Mouse (Mus musculus) kidney, postnatal 14 days (tissue): ENCODE data around the gene Rnf207.

ENCODE experiments used
- DNase-seq: peaks from one replicate; pipeline ENCODE4 v3.0.0; 2022; ENCODE audit warnings: mixed read lengths

The Rnf207 gene

GRCm38 (mm10) chr4:152326543-152326942 is 7.8 kb upstream of the Rnf207 start:
- DNase-seq, result no peak

- peak; percentile 96 for DNase-seq
Observed at GRCm38 (mm10) chr4:152325574-152326411, 7.0 kb upstream of the Rnf207 start, which contains the start of gene Rpl22. Gene Rpl22 (plus strand): TSS chr4:152325742.

GRCm38 (mm10) chr4:152324641-152325562 is 6.1 kb upstream of the Rnf207 start:
- no peak for DNase-seq

DNA sequence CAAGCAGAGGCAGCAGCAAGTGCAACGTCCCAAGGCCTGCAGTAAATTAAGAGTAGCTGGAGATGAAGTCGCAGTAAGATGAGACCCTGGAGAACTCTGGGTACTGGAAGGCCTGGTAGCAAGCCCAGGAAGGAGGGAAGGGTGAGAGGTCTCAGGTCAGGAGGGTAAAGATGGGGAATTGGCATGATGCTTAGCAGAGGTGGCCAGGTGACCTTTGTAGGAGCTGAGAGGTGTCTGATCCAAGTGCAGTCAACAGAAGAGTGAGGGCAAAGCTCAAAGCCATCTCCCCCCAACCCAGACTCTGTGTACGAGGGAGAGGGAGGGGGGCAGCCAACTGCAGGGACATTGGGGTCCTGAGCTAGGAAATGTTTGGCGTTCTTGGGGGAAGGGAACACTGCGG is 2.7 kb upstream of the Rnf207 start:
- DNase-seq, result no peak

DNA sequence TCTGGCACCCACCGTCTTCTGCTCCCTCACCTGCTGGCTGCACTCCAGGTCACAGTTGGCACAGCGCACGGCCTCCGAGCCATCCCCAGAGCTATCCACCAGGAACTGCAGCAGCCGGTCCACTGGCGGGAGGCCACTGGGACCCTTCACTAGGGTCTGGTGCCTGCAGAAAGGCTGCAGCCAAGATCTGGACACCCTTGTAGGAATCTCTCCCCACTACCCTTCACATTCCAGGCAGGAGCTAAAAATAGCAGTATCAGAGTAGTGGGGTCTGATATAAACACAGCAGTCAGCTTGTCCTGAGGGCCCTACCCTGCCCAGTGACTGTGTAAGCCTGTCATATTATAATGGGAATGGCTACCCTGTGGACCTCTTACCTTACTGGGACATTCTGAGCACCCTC is 1.2 kb downstream of the Rnf207 start:
- no peak for DNase-seq

DNA sequence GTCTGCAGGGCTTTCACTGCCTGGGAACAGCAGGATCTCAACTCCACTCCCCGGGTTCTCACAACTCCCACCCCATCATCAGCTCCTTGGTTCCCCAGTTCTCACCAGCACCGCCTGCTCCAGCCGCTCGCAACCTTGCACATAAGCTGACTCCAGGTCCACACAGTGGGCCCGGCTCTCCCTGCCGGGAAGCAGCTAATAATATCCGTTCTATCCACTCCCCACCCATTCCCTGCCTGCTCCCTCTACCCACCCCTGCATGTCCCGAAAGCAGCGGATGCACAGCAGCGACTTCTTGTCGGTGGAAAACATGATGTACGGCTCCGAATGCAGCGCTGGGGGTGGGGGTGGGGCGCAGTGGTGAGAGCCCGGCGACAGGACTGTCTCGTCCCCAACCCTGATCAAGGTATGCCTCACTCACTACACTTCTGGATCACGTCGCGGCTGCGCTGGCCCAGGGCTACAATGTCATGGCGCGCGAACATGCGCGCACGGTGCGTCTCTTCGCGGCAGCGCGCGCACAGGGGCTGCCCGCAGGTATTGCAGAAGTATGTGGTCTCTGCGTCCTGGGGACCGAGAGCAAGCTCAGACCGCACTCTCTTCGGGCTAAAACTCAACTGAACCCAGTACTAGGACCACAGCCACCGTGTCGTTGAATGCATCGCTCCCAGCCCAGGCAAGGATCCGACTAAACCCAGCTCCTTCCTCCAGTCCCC is 3.1 kb downstream of the Rnf207 start:
- no peak for DNase-seq

- no peak for DNase-seq
Observed at GRCm38 (mm10) chr4:152313934-152314333, 4.9 kb downstream of the Rnf207 start.

DNA sequence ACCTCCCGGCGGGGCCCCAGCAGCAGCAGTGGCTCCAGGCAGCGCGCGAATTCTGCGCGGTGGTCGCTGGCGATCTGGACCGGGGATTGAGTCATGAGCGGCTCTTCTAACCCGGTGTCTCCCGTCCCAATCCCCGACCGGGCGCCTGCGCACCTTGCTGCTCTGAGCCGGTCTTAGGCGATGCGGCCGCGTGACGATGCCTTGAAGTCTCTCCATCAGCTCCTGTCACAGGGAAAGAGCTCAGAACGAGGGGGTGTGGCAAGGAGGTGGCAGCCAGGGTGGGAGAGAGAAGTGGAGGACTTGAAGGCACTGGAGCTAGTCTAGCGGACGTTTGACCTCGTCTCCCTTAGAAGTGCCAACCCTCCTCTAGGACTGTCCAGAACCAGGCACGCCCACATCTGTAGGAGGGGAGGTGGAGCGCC is 5.6 kb downstream of the Rnf207 start:
- DNase-seq, result no peak

GRCm38 (mm10) chr4:152312186-152312585 is 6.6 kb downstream of the Rnf207 start:
- DNase-seq, result no peak

- DNase-seq, result no peak
Observed at GRCm38 (mm10) chr4:152307542-152307941, 11.3 kb downstream of the Rnf207 start.

GRCm38 (mm10) chr4:152305991-152306390 is 12.8 kb downstream of the Rnf207 start:
- no peak for DNase-seq

- no peak for DNase-seq
Observed at GRCm38 (mm10) chr4:152304685-152305084, 14.1 kb downstream of the Rnf207 start.

- DNase-seq, result peak; percentile 64
Observed at GRCm38 (mm10) chr4:152303172-152303571, 15.6 kb downstream of the Rnf207 start.

DNA sequence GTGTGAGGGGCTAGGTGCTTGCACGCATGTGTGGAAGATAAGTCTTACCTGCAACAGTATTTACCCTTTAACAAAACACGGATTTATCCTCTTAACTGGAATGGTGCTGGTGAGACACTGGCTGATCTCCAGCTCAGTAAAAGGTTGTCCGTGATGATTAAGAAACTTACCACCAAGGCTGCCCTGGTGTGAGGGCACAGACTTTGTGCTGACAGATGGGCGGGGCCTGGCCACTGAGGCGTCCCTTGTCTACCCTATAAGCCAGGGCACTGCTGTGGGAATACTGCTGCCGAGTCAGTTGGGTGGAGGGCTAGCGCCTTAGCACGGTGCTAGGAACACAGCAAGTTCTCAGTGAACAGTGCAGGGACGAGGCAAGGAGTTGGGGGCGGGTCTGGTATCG is 16.8 kb downstream of the Rnf207 start:
- DNase-seq, result peak; percentile 58

DNA sequence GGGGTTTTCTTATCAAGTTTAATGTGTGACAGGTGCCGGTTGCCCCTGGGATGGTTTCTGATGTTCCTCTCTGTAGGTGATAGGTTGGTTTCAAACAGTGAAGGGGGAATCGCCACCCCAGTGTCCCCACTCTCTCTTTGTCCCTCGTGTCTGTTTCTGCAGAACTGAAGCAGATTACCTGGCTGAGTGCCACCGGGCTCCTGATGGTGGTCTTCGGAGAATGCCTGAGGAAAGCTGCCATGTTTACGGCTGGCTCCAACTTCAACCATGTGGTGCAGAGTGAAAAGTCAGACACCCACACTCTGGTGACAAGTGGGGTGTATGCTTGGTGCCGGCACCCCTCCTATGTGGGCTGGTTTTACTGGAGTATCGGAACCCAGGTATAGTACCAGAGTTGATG is 18.4 kb downstream of the Rnf207 start:
- DNase-seq, result no peak

GRCm38 (mm10) chr4:152298836-152299235 is 20.0 kb downstream of the Rnf207 start:
- no peak for DNase-seq

- peak; percentile 100 for DNase-seq
Observed at GRCm38 (mm10) chr4:152296874-152297861, 21.6 kb downstream of the Rnf207 start, which contains the start of gene Icmt. Gene Icmt (plus strand): TSS chr4:152297227.

- no peak for DNase-seq
Observed at GRCm38 (mm10) chr4:152296371-152296770, 22.4 kb downstream of the Rnf207 start.

- DNase-seq, result no peak
Observed at GRCm38 (mm10) chr4:152295916-152296315, 22.9 kb downstream of the Rnf207 start.

- DNase-seq, result peak; percentile 53
Observed at GRCm38 (mm10) chr4:152294188-152294929, 24.4 kb downstream of the Rnf207 start.
